Mouse (Mus musculus): Measurements from ENCODE around the gene Edc3. TPM values are rescaled to one million over a fixed set of nuclear protein-coding genes. Genes with fewer than 3 reads are reported as not detected.
A peak's percentile ranks its signal among the peaks of the same experiment; 100 is the strongest.

Gene Edc3
- polyA plus RNA-seq, 1 experiment = 24.1 TPM

DNA sequence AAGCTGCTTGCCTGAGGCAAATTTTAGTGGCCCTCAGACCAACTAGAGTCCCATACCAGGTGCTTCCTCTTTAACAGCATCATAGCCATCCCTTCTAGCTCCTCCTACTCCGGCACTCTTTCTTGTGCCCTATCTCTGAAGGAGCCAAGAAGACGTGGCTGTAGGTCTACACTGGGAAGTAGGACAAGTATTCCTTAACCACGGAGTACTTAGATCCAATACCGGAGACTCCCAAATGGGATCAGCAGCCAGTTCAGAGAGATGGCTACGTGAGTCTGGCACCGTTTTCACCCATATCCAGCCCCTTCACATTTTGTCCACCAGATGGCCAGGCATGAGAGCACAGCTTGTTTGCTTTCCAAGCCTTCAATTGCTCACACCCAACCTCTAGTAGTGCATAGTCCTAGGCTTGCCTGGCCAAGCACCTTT lies 54.2 kb downstream of the Edc3 start:
- TF ChIP-seq CTCF (IDR thresholded peaks at IDR 0.05; ENCODE audit: borderline replicate concordance, extremely low read depth, insufficient read depth, insufficient read length) (peak; percentile 57; the same call in 1 of the 2 replicates), POLR2A (IDR thresholded peaks at IDR 0.05; ENCODE audit: borderline replicate concordance, extremely low read depth, insufficient read depth, insufficient read length, poor library complexity, severe bottlenecking) (no peak)
- DNase-seq (ENCODE audit: low read depth) = peak; percentile 46

DNA sequence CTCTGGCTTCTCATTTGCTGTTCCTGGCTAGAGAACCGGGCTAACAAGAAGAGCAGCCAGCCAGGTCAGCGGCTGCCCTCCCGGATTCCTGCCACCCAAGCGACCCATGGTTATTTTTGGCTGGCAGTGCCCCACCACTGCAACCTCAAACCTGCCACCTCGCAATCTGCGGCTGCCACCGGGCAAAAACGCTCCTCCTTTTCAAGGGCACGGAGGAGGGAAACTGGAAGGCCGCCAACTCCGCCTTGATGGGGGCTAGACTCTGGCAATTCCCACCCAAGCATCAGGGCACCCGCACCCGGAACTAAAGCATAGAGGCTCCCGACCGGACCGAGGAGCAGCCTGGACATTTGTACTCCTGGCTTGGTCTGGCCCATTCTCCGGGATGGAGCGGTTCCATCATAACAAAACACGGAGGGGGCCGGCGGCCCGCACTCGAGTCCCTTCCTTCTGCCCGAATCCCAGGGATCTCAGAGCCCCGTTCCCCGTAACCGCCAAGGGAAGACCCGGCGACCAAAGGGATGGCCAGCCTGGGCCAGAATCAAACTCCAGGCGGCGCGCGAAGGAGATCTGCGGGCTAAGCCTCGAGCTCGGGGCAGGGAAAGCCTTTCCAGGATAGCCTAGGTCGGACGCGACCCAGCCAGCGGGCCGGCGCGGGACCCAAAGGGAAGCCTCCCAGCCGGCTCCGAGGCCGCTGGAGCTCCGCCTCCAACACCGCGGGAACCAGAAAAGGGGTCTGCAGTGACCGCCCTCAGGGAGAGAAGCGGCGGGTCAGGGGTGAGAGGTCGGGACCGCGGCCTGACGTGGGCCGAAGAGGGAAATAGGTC lies 56.0 kb downstream of the Edc3 start:
- peak; percentile 80 for DNase-seq (ENCODE audit: low read depth)
- no peak for TF ChIP-seq POLR2A (IDR thresholded peaks at IDR 0.05; ENCODE audit: borderline replicate concordance, extremely low read depth, insufficient read depth, insufficient read length, poor library complexity, severe bottlenecking)

DNA sequence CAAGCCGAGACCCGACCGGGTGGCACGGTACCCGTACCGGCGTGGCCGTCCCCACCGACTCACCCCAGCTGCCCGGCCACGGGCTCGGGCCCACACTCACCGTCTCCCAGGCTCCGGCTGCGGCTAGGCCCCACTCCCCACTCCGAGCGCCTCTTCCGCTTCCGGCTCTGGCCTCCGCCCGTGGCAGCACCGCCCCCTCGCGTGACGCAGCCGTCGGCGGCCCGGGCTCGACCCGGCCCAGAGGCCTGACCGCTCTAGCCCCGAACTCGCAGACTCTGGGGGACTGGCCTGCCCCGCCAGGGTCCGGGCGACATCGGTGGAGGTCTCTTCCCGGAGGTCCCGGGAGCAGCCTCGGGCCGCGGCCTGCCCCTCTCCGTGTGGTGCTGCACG lies 56.6 kb downstream of the Edc3 start:
- DNase-seq (ENCODE audit: low read depth) = peak; percentile 97

DNA sequence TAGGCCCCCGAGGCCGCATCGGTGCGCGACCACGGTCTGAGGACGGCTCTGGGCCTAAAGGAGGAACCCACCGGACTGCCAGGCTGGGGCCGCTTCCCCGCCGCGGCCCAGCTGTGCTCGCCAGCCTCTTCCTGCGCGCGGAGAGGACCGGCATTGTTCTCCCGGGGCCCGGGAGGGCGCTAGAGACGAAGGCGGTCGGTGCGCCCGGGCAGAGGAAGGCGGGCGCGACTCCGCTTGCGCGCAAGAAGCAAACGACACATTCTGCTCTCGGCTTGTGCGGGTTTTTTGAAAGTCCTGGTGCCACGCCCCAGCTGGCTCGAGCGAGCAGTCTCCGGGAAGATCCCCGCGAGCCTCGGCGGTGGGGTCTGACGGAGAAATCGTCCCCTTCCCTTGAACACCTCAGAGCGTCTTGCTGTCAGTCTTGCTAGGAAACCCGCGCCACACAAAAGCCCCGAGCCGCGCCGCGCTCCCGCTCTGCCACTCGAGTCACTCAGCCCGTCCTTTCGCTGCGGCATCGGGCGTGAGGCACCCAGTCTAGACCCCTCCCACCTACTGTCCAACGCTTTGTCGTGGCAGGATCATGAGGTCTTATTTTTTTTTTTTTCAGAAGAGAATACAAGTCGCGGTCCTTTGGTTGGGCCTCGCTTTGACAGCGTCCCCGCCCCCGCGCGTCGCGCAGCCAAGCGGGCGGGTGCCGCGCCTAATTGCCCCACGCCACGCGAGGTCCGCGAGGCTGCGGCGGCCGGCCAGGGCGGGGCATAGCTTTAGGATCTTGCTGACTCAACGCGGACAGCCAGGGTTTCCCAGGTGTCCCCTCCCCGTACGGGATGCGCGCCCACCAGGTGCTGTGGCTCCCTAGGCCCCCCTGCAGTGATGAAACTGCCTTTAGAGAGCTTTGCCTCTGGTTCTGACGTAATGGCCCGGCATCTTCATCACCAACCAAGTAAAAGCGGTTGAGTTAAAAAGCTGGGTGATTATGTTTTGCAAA lies 57.3 kb downstream of the Edc3 start, which contains the start of gene Clk3:
TSS of gene Clk3 (minus strand) at position 497 of the 988 bp plus-strand sequence.
- TF ChIP-seq POLR2A (IDR thresholded peaks at IDR 0.05; ENCODE audit: borderline replicate concordance, extremely low read depth, insufficient read depth, insufficient read length, poor library complexity, severe bottlenecking) (no peak), CTCF (IDR thresholded peaks at IDR 0.05; ENCODE audit: borderline replicate concordance, extremely low read depth, insufficient read depth, insufficient read length) (no peak)
- DNase-seq (ENCODE audit: low read depth) = peak; percentile 88

More for the DNA sequence above, 56.6 kb downstream of the Edc3 start:
- TF ChIP-seq CTCF (IDR thresholded peaks at IDR 0.05; ENCODE audit: borderline replicate concordance, extremely low read depth, insufficient read depth, insufficient read length) (no peak), POLR2A (IDR thresholded peaks at IDR 0.05; ENCODE audit: borderline replicate concordance, extremely low read depth, insufficient read depth, insufficient read length, poor library complexity, severe bottlenecking) (peak; percentile 71)

DNA sequence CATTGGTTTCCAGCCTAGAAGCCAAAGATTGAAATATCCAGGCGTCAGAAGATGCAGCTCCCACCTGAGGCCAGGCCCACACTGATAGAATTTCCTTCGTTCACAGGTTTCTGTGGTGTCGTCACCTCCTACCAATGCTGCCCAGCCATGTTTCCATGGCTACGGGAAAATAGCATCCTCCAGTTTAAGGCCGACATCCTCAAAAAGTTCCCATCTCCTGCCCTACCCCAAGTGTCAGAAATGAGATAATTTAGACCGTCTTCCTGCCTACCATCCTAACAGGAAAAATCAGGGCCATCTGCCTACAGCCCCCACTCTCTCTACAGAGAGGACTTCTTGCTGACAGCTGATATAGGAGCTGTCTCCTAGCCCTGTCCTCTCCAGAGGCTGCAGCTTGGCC lies 58.1 kb downstream of the Edc3 start:
- TF ChIP-seq CTCF (IDR thresholded peaks at IDR 0.05; ENCODE audit: borderline replicate concordance, extremely low read depth, insufficient read depth, insufficient read length) (no peak), POLR2A (IDR thresholded peaks at IDR 0.05; ENCODE audit: borderline replicate concordance, extremely low read depth, insufficient read depth, insufficient read length, poor library complexity, severe bottlenecking) (no peak)

DNA sequence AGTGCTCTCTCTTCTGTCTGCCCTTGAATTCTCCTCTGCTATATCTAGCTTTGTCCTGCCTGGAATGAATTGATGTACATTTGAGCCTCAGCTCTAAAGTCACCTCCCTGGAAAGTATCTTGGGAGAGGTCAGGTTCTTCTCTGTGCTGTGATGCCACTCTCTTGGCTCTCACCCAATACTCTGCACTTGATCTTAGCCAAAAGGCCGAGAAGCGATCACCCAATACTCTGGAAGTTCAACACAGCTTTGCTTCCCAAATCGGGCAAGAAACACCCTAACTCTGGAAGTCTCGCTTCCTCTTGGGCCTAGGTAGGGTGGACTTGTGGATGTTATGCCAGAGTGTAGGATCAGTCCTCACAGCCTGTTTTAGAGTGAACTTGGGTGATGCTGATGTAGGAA lies 58.9 kb downstream of the Edc3 start:
- TF ChIP-seq CTCF (IDR thresholded peaks at IDR 0.05; ENCODE audit: borderline replicate concordance, extremely low read depth, insufficient read depth, insufficient read length) (no peak), POLR2A (IDR thresholded peaks at IDR 0.05; ENCODE audit: borderline replicate concordance, extremely low read depth, insufficient read depth, insufficient read length, poor library complexity, severe bottlenecking) (no peak)
- no peak for DNase-seq (ENCODE audit: low read depth)

More for the DNA sequence above, 58.1 kb downstream of the Edc3 start:
- no peak for DNase-seq (ENCODE audit: low read depth)

DNA sequence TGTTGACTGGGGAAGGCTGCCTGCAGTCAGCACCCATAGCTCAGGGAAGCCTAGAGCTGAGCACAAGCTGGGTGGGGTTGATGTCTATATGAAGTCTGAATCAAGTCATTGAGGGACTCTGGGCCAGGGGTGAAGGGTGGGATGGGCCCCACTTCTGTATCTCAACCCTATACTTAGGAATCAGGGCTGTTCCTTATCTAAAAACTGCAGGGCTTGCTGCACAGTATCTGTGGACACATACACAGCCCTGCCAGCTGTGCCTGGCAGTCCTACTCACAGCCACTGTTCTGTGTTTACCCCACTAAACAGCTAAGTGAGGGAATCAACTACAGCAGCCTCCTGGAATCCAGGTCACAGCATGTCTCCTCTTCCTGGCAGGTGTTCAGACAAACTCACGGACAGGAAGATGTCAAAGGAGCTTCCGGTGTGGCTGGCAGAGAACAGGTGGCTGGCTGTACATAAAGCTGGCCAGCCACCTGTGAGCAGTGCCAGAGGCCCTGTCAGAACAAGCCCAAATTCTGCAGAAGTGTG lies 61.3 kb downstream of the Edc3 start:
- no peak for DNase-seq (ENCODE audit: low read depth)
- TF ChIP-seq CTCF (IDR thresholded peaks at IDR 0.05; ENCODE audit: borderline replicate concordance, extremely low read depth, insufficient read depth, insufficient read length) = no peak
- no peak for TF ChIP-seq POLR2A (IDR thresholded peaks at IDR 0.05; ENCODE audit: borderline replicate concordance, extremely low read depth, insufficient read depth, insufficient read length, poor library complexity, severe bottlenecking)

DNA sequence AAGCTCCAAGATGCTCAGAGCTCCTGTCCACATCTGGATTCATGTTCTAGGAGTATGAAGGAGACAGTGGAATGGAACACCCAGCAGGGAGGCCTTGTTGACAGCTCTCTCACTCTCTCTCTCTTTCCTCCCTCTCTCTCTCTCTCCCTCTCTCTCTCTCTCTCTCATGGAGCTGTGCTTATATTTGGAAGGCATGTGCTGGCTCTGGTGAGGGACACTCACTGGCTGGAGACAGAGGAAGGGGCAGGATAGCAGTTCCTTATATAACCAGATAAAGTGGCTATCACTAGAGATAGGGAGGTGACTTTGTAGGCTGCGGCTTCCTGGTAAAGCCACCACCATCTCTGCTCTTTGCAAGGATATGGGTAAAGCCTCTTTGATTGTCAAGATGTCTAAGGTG lies 61.9 kb downstream of the Edc3 start:
- no peak for TF ChIP-seq POLR2A (IDR thresholded peaks at IDR 0.05; ENCODE audit: borderline replicate concordance, extremely low read depth, insufficient read depth, insufficient read length, poor library complexity, severe bottlenecking)
- TF ChIP-seq CTCF (IDR thresholded peaks at IDR 0.05; ENCODE audit: borderline replicate concordance, extremely low read depth, insufficient read depth, insufficient read length) = no peak
- DNase-seq (ENCODE audit: low read depth) = no peak

DNA sequence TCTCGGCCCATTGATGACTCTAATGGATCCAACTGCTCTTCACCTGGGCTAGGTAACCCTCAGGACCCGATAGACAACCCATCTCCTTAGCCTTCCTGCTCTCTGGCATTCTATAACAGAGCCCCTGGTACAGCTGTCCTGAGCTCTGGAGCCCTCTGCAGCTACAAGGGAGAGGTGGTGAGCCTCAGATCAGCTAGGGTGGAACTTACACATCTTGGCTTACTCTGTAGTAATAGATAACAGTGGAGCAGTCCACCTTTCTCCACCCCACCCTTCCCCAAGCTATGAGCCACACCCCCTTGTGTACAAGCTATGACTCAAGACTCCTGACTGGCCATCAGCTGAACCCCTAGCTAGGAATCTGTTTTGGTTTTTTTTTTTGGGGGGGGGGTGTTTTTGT lies 62.5 kb downstream of the Edc3 start:
- no peak for DNase-seq (ENCODE audit: low read depth)
- TF ChIP-seq POLR2A (IDR thresholded peaks at IDR 0.05; ENCODE audit: borderline replicate concordance, extremely low read depth, insufficient read depth, insufficient read length, poor library complexity, severe bottlenecking) (no peak), CTCF (IDR thresholded peaks at IDR 0.05; ENCODE audit: borderline replicate concordance, extremely low read depth, insufficient read depth, insufficient read length) (no peak)

DNA sequence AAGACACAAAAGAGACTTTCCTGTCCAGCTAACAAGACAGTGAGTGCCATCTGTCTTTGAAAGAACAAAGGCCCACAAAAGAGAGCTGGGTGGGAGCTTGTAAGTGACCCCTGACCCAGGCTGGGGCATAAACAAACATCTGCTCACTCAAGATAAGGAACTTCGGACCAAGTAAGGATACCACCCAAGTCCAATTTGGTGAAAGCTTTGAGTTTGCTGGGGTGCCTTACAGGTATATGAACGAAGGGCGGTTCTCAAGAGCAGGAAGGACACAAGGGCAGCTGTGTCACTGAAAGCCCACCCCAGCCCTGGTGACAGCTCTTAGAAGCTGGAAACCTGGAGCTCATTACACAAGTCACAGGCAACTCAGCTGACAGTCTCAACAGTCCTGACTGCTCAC lies 65.4 kb downstream of the Edc3 start:
- no peak for DNase-seq (ENCODE audit: low read depth)
- TF ChIP-seq CTCF (IDR thresholded peaks at IDR 0.05; ENCODE audit: borderline replicate concordance, extremely low read depth, insufficient read depth, insufficient read length) = no peak
- TF ChIP-seq POLR2A (IDR thresholded peaks at IDR 0.05; ENCODE audit: borderline replicate concordance, extremely low read depth, insufficient read depth, insufficient read length, poor library complexity, severe bottlenecking) = no peak

DNA sequence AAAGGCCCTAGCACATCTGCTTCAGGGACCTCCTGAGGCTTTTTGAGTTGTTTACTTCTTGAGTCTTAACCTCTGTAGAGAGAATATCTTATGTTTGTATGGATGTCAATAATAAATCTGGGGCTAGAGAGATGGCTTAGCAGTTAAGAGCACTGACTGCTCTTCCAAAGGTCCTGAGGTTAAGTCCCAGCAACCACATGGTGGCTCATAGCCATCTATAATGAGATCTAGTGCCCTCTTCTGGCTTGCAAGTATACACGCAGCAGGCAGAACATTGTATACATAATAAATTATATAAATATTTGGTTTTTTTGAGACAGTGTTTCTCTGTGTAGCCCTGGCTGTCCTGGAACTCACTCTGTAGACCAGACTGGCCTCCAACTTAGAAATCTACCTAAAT lies 65.8 kb downstream of the Edc3 start:
- peak; percentile 23 for DNase-seq (ENCODE audit: low read depth)
- TF ChIP-seq POLR2A (IDR thresholded peaks at IDR 0.05; ENCODE audit: borderline replicate concordance, extremely low read depth, insufficient read depth, insufficient read length, poor library complexity, severe bottlenecking) (no peak), CTCF (IDR thresholded peaks at IDR 0.05; ENCODE audit: borderline replicate concordance, extremely low read depth, insufficient read depth, insufficient read length) (no peak)
